Mouse (Mus musculus): ENCODE data around the gene Dusp5. TPM values are rescaled to one million over a fixed set of nuclear protein-coding genes. Genes with fewer than 3 reads are reported as not detected.

The Dusp5 gene
- polyA plus RNA-seq, 1 experiment = 2.0 TPM

- Histone ChIP-seq H3K4me1 (ENCODE audit: control insufficient read depth, insufficient read depth, low read length) (peaks cover 5% of the 10 kb centered on the region; the same call in 1 of the 2 replicates), H3K4me3 (ENCODE audit: insufficient read depth, low read depth, low read length) (no peak overlapping the region), H3K27me3 (replicated peaks; ENCODE audit: control insufficient read depth, insufficient read depth, low read length) (no peaks in the 10 kb centered on the region), H3K36me3 (ENCODE audit: control insufficient read depth, insufficient read depth, low read length) (no peaks in the 10 kb centered on the region), H3K27ac (ENCODE audit: insufficient read depth, low read depth, low read length) (peak overlapping the region; percentile 76)
- TF ChIP-seq CTCF (conservative IDR thresholded peaks at IDR 0.05; ENCODE audit: insufficient read depth, insufficient read length, low read depth, low read length) (no peak), POLR2A (IDR thresholded peaks at IDR 0.05; ENCODE audit: low read depth, low read length) (no peak)
- no peak for DNase-seq
- 71% methylated on average over 5 of the region's 5 CpGs for WGBS
Observed at GRCm38 (mm10) chr19:53554981-53555616, 26.2 kb downstream of the Dusp5 start.

GRCm38 (mm10) chr19:53556841-53557240 is 27.9 kb downstream of the Dusp5 start:
- TF ChIP-seq POLR2A (IDR thresholded peaks at IDR 0.05; ENCODE audit: low read depth, low read length) = no peak
- TF ChIP-seq CTCF (conservative IDR thresholded peaks at IDR 0.05; ENCODE audit: insufficient read depth, insufficient read length, low read depth, low read length) = no peak
- Histone ChIP-seq H3K36me3 (ENCODE audit: control insufficient read depth, insufficient read depth, low read length) (no peaks in the 10 kb centered on the region), H3K27ac (ENCODE audit: insufficient read depth, low read depth, low read length) (no peak overlapping the region), H3K4me1 (ENCODE audit: control insufficient read depth, insufficient read depth, low read length) (peaks cover 5% of the 10 kb centered on the region; the same call in 1 of the 2 replicates), H3K27me3 (replicated peaks; ENCODE audit: control insufficient read depth, insufficient read depth, low read length) (no peaks in the 10 kb centered on the region), H3K4me3 (ENCODE audit: insufficient read depth, low read depth, low read length) (no peak overlapping the region)
- DNase-seq = no peak
- WGBS = 39% methylated on average over 6 of the region's 6 CpGs

- peak; percentile 28 for DNase-seq
- Histone ChIP-seq H3K27me3 (replicated peaks; ENCODE audit: control insufficient read depth, insufficient read depth, low read length) (no peaks in the 10 kb centered on the region), H3K4me3 (ENCODE audit: insufficient read depth, low read depth, low read length) (no peak overlapping the region), H3K27ac (ENCODE audit: insufficient read depth, low read depth, low read length) (no peak overlapping the region), H3K4me1 (ENCODE audit: control insufficient read depth, insufficient read depth, low read length) (peaks cover 5% of the 10 kb centered on the region; the same call in 1 of the 2 replicates), H3K36me3 (ENCODE audit: control insufficient read depth, insufficient read depth, low read length) (no peaks in the 10 kb centered on the region)
- 22% methylated on average over 20 of the region's 20 CpGs for WGBS
- TF ChIP-seq CTCF (conservative IDR thresholded peaks at IDR 0.05; ENCODE audit: insufficient read depth, insufficient read length, low read depth, low read length) (no peak), POLR2A (IDR thresholded peaks at IDR 0.05; ENCODE audit: low read depth, low read length) (no peak)
Observed at GRCm38 (mm10) chr19:53557267-53557936, 28.5 kb downstream of the Dusp5 start.

GRCm38 (mm10) chr19:53560436-53560835 is 31.5 kb downstream of the Dusp5 start:
- no peak for DNase-seq
- Histone ChIP-seq H3K27me3 (replicated peaks; ENCODE audit: control insufficient read depth, insufficient read depth, low read length) (no peaks in the 10 kb centered on the region), H3K4me3 (ENCODE audit: insufficient read depth, low read depth, low read length) (no peak overlapping the region), H3K4me1 (ENCODE audit: control insufficient read depth, insufficient read depth, low read length) (peaks cover 6% of the 10 kb centered on the region; the same call in 1 of the 2 replicates), H3K36me3 (ENCODE audit: control insufficient read depth, insufficient read depth, low read length) (no peaks in the 10 kb centered on the region), H3K27ac (ENCODE audit: insufficient read depth, low read depth, low read length) (no peak overlapping the region)
- TF ChIP-seq POLR2A (IDR thresholded peaks at IDR 0.05; ENCODE audit: low read depth, low read length) (no peak), CTCF (conservative IDR thresholded peaks at IDR 0.05; ENCODE audit: insufficient read depth, insufficient read length, low read depth, low read length) (no peak)
- WGBS = 97% methylated on average over 3 of the region's 3 CpGs

GRCm38 (mm10) chr19:53564174-53564573 is 35.3 kb downstream of the Dusp5 start:
- Histone ChIP-seq H3K27me3 (replicated peaks; ENCODE audit: control insufficient read depth, insufficient read depth, low read length) (no peaks in the 10 kb centered on the region), H3K27ac (ENCODE audit: insufficient read depth, low read depth, low read length) (peak overlapping the region; percentile 35; the same call in 1 of the 2 replicates), H3K4me1 (ENCODE audit: control insufficient read depth, insufficient read depth, low read length) (peaks cover 6% of the 10 kb centered on the region; the same call in 1 of the 2 replicates), H3K4me3 (ENCODE audit: insufficient read depth, low read depth, low read length) (no peak overlapping the region), H3K36me3 (ENCODE audit: control insufficient read depth, insufficient read depth, low read length) (no peaks in the 10 kb centered on the region)
- 33% methylated on average over 4 of the region's 4 CpGs for WGBS
- DNase-seq = peak; percentile 81
- TF ChIP-seq POLR2A (IDR thresholded peaks at IDR 0.05; ENCODE audit: low read depth, low read length) = no peak
- TF ChIP-seq CTCF (conservative IDR thresholded peaks at IDR 0.05; ENCODE audit: insufficient read depth, insufficient read length, low read depth, low read length) = no peak

- DNase-seq = no peak
- Histone ChIP-seq H3K27me3 (replicated peaks; ENCODE audit: control insufficient read depth, insufficient read depth, low read length) (no peaks in the 10 kb centered on the region), H3K27ac (ENCODE audit: insufficient read depth, low read depth, low read length) (no peak overlapping the region), H3K4me3 (ENCODE audit: insufficient read depth, low read depth, low read length) (no peak overlapping the region), H3K4me1 (ENCODE audit: control insufficient read depth, insufficient read depth, low read length) (peaks cover 6% of the 10 kb centered on the region; the same call in 1 of the 2 replicates), H3K36me3 (ENCODE audit: control insufficient read depth, insufficient read depth, low read length) (no peaks in the 10 kb centered on the region)
- WGBS = 93% methylated on average over 14 of the region's 14 CpGs
- no peak for TF ChIP-seq CTCF (conservative IDR thresholded peaks at IDR 0.05; ENCODE audit: insufficient read depth, insufficient read length, low read depth, low read length)
- no peak for TF ChIP-seq POLR2A (IDR thresholded peaks at IDR 0.05; ENCODE audit: low read depth, low read length)
Observed at GRCm38 (mm10) chr19:53565565-53566277, 36.8 kb downstream of the Dusp5 start.

- Histone ChIP-seq H3K4me3 (ENCODE audit: insufficient read depth, low read depth, low read length) (no peak overlapping the region), H3K36me3 (ENCODE audit: control insufficient read depth, insufficient read depth, low read length) (no peaks in the 10 kb centered on the region), H3K27ac (ENCODE audit: insufficient read depth, low read depth, low read length) (no peak overlapping the region), H3K4me1 (ENCODE audit: control insufficient read depth, insufficient read depth, low read length) (peaks cover 6% of the 10 kb centered on the region; the same call in 1 of the 2 replicates), H3K27me3 (replicated peaks; ENCODE audit: control insufficient read depth, insufficient read depth, low read length) (no peaks in the 10 kb centered on the region)
- TF ChIP-seq CTCF (conservative IDR thresholded peaks at IDR 0.05; ENCODE audit: insufficient read depth, insufficient read length, low read depth, low read length) = no peak
- no peak for TF ChIP-seq POLR2A (IDR thresholded peaks at IDR 0.05; ENCODE audit: low read depth, low read length)
- 55% methylated on average over 11 of the region's 11 CpGs for WGBS
- DNase-seq = no peak
Observed at GRCm38 (mm10) chr19:53567864-53568263, 39.0 kb downstream of the Dusp5 start.
